16 mouse cellular contexts compared by ENCODE assay signal in genomic region chr2:52849092-52849491, GRCm38 (mm10).
"Had no signal": no experiment of that assay in that cellular context is flagged by ENCODE, and none has a peak within 500 bp of the region (broad histone marks: within the 10 kb centered on the region; RNA-seq: fewer than 3 reads in every experiment).

No protein-coding gene starts in this region.

- H3K9me3 ChIP-seq: liver, embryonic 13.5 days; stomach, embryonic 15.5 days had no signal

- H3K27me3 ChIP-seq: stomach, embryonic 15.5 days had no signal

- H3K9ac ChIP-seq: liver, embryonic 13.5 days; stomach, embryonic 15.5 days had no signal

- H3K27ac ChIP-seq: left cerebral cortex, adult 2 months; liver, embryonic 13.5 days; stomach, embryonic 15.5 days had no signal

- H3K4me3 ChIP-seq: left cerebral cortex, adult 2 months; liver, embryonic 13.5 days; stomach, embryonic 15.5 days had no signal

- H3K4me1 ChIP-seq: liver, embryonic 13.5 days; stomach, embryonic 15.5 days had no signal

- H3K36me3 ChIP-seq: liver, embryonic 13.5 days; stomach, embryonic 15.5 days had no signal

- DNase-seq: kidney, adult 18-20 months; kidney, adult 9 months; kidney, postnatal 25 days; layer of hippocampus, postnatal 36 days; liver, embryonic 13.5 days; lung, adult 2 months; lung, postnatal 14 days; lung, postnatal 4 days; midbrain, embryonic 14.5 days; retina, postnatal 1 day; right cerebral cortex, postnatal 25 days; spleen, adult 18-20 months; thymus, postnatal 25 days had no signal

- H3K4me2 ChIP-seq: liver, embryonic 13.5 days; midbrain, embryonic 11.5 days; stomach, embryonic 15.5 days had no signal
